Mouse (Mus musculus): ENCODE measurements around the gene Mansc4. TPM values are rescaled to one million over a fixed set of nuclear protein-coding genes. Genes with fewer than 3 reads are reported as not detected.

The Mansc4 gene
- total RNA-seq, 2 experiments from 2014 or later: not detected

DNA sequence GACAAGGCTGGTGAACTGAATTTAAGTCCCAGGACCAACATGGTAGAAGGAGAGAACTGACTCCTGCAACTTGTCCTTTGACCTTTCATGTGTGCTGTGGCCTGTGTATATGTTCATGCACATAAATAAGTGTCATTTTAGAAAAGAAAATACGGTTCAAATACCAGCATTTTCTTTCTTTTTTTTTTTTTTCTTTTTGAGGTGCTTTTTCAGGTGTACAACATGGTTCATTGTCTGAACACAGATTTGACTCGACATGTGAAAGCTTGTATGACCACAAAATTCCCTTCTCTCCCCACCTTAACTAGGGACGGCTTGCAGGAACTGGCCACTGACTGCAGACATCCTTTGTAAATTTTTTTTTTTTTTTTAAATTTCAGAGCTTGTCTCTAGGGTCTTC, 10.1 kb upstream of the Mansc4 start:
- no peak overlapping the region for H3K27ac ChIP-seq
- no peak for DNase-seq (ENCODE audit: extremely low spot score in 1 of 2, low spot score in 2 of 2)
- intact Hi-C loops (cut with DNase I): no loop called here
- H3K4me3 ChIP-seq: no peak overlapping the region
- no peak for TF ChIP-seq CTCF (IDR thresholded peaks at IDR 0.05)

DNA sequence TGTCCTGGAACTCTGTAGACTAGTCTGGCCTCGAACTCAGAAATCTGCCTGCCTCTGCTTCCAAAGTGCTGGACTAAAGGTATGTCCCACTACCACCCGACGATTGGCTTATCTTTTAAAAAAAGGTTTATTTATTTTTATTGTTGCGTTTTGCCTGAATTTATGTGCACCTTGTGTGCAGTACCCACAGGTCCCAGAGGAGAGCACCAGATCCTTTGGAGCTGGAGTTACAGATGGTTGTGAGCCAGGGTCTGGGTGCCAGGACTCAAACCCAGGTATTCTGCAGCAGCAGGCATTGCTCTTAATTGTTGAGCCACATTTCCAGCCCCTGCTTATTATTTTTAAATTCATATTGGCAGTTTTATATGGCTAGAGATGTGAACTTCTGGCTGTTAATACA, 9.3 kb upstream of the Mansc4 start:
- no peak; the same call in 1 of the 2 replicates for TF ChIP-seq CTCF (IDR thresholded peaks at IDR 0.05)
- intact Hi-C loops (cut with DNase I): no loop called here
- no peak for DNase-seq (ENCODE audit: extremely low spot score in 1 of 2, low spot score in 2 of 2)
- H3K4me3 ChIP-seq: no peak overlapping the region
- H3K27ac ChIP-seq: no peak overlapping the region

DNA sequence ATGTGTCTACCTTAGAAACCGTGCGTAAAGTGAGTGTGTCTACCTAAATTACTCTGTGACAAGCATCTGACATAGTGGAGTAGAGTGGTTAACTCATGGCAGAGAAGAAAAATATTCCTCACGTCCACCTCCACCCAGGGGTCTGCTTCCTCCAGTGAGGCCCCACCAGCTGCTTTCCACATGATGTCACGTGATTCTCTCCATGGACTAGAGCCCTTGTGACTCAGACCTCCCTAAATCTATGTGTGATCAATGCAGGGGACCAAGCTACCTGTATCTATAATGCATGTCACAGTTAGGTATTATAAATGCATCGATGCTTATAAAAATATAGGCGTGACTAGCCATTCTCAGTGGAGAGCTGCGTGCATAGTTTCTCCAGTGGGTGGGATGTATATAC, 7.9 kb upstream of the Mansc4 start:
- no peak for DNase-seq (ENCODE audit: extremely low spot score in 1 of 2, low spot score in 2 of 2)
- intact Hi-C loops (cut with DNase I): no loop called here
- no peak for TF ChIP-seq CTCF (IDR thresholded peaks at IDR 0.05)
- no peak overlapping the region for H3K27ac ChIP-seq
- no peak overlapping the region; the same call in 1 of the 2 replicates for H3K4me3 ChIP-seq

DNA sequence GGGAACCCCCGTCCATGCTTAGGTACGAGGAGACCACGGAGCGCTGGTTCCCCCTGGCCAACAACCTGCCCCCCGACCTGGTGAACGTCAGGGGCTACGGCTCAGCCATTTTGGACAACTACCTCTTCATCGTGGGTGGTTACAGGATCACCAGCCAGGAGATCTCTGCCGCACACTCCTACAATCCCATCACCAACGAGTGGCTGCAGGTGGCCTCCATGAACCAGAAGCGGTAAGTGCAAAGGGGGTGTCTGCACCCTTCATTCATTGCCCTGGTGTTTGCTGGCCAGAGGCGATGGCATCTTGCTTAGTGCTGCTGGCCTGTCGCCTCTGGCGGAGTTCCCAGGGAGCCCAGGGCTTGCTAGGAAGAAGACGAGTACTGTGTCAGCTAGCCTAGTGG, 5.3 kb upstream of the Mansc4 start:
- Histone ChIP-seq H3K27ac (peak overlapping the region; percentile 93), H3K4me3 (peak overlapping the region; percentile 68)
- DNase-seq (ENCODE audit: extremely low spot score in 1 of 2, low spot score in 2 of 2): peak; percentile 32 to 39
- TF ChIP-seq CTCF (IDR thresholded peaks at IDR 0.05): no peak
- intact Hi-C loops (cut with DNase I): no loop called here

DNA sequence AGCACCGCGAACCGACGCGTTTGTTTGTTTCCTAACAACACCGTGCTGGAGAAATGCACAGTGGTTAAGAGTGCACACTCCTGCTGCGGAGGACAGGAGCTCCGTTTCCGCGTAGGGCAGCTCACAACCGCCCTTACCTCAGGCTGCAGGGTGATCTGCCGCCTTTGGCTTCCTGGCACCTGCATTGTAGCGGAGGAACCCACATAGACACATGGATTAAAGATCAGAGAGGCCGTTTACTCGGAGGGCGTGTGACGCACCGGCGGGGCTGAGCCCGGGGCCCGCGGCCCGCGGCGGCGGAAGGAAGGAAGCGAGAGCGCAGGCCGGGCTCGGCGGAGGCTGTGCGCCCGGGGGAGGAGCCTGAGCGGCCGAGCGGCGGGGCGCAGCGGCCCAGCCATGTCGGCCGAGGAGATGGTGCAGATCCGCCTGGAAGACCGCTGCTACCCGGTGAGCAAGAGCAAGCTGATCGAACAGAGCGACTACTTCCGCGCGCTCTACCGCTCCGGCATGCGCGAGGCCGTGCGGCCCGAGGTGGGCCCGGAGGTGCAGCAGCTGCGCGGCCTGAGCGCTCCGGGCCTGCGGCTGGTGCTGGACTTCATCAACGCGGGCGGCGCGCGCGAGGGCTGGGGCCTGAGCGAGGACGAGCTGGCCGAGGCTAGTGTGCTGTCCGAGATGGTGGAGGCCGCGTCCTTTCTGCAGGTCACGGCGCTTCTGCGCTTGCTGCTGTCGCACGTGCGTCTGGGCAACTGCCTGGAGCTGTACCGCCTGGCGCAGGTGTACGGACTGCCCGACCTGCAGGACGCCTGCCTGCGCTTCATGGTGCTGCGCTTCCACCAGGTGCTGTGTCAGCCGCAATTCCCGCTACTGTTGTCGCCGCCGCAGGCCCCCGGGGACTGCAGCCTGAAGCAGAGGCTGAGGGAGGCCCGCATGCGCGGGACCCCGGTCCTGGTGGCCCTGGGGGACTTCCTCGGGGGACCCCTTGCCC, 4.6 kb upstream of the Mansc4 start, which contains the start of gene Klhl42:
Klhl42 (plus strand) TSS at position 244 of the 985 bp plus-strand sequence.
- intact Hi-C loops (cut with DNase I): loop anchor here (2.0 kb wide), 1 partner anchor 49 kb away; the partner anchor contains the start of gene Mrps35
- DNase-seq (ENCODE audit: extremely low spot score in 1 of 2, low spot score in 2 of 2): peak; percentile 75 to 80
- no peak for TF ChIP-seq CTCF (IDR thresholded peaks at IDR 0.05)
- H3K4me3 ChIP-seq: peak within 1 kb of the TSS; percentile 68
- H3K27ac ChIP-seq: peak within 1 kb of the TSS; percentile 93

DNA sequence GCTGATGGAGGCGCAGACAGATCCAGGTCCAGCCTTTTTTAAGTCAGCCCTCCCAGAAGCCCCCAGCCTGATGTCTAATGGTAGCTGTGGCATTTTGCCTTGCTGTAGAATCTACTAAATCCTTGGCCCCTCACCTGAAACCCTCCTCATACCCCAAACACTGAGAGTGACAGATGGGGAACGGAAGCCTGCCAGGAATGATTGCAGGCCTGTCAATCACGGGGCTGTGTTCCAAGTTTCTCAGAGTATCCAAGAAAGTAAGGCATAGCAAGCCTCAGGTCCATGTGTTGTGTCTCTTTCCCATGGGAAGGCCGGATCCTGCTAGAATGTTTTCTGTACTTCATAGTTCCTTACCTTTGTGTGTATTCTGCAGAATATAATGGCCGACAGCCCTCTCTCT, 3.4 kb upstream of the Mansc4 start:
- intact Hi-C loops (cut with DNase I): loop anchor here (2.0 kb wide), 1 partner anchor 47 kb away; the partner anchor contains the start of gene Mrps35
- DNase-seq (ENCODE audit: extremely low spot score in 1 of 2, low spot score in 2 of 2): no peak
- H3K4me3 ChIP-seq: no peak overlapping the region

DNA sequence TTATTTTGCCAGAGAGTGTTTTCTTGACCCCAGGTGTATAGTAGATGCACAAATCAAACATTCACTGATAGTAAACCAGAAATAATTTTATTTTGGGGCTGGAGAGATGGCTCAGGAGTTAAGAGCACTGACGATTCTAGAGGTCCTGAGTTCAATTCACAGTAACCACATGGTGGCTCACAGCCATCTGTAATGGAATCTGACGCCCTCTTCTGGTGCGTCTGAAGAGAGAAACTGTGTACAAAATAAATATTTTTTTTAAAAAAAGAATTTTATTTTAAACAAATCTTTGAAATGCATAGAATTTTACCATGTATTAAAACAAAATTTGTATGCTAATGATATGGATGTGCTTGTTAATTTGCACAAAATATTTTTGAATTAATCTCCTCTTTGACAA, 1.7 kb upstream of the Mansc4 start:
- intact Hi-C loops (cut with DNase I): no loop called here
- no peak for DNase-seq (ENCODE audit: extremely low spot score in 1 of 2, low spot score in 2 of 2)
- H3K27ac ChIP-seq: no peak overlapping the region
- TF ChIP-seq CTCF (IDR thresholded peaks at IDR 0.05): peak; percentile 17; the same call in 1 of the 2 replicates
- no peak overlapping the region for H3K4me3 ChIP-seq

More for the DNA sequence above, 3.4 kb upstream of the Mansc4 start:
- no peak overlapping the region for H3K27ac ChIP-seq
- no peak for TF ChIP-seq CTCF (IDR thresholded peaks at IDR 0.05)

DNA sequence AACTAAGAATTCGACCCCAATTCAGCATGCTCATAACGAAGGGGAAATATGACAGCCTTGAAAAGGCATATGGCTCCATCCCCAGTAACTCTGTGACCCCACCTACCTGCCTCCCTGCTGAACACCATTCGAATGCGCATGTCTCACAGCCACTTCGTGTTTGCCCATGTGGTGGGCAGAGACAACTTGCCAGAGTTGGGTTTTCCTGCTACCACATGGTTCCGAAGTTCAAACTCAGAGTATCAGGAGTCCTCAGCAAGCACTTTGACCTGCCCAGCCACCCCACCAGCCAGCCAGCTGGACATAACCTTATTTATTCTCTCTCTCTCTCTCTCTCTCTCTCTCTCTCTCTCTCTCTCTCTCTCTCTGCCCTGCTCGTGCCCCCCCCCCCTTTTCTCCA, 904 bp upstream of the Mansc4 start:
- no peak for DNase-seq (ENCODE audit: extremely low spot score in 1 of 2, low spot score in 2 of 2)
- intact Hi-C loops (cut with DNase I): no loop called here
- Histone ChIP-seq H3K4me3 (no peak overlapping the region), H3K27ac (no peak overlapping the region)
- TF ChIP-seq CTCF (IDR thresholded peaks at IDR 0.05): no peak

DNA sequence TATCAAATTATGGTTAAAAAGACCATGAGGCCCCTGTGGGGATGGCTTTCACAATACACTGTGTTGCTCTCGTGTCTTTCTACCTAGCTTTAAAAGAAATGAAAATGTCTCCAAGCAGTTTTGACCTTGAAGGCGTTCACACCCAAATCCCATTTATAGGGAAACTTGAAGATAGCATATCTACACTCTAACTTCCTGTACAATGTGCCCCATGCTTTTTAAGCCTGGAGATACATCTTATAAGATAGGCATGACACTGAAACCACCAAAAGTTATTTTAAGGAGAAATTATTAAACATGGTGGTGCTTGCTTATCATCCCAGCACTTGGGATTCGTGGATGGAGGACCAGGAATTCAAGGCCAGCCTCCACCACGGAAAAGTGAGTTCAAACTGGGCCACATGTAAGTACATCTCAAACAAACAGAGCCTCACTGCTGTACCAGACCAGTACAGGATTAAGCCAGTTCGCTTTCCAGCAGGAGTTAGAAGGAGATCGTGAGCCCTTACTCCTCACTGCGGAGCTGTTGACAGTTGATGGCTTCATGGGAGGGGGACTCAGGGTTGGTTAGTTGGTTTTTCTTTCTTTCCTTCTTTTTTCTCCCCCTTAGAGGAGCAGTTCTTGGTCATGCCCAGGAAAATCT, 1.3 kb downstream of the Mansc4 start:
- TF ChIP-seq CTCF (IDR thresholded peaks at IDR 0.05): no peak

DNA sequence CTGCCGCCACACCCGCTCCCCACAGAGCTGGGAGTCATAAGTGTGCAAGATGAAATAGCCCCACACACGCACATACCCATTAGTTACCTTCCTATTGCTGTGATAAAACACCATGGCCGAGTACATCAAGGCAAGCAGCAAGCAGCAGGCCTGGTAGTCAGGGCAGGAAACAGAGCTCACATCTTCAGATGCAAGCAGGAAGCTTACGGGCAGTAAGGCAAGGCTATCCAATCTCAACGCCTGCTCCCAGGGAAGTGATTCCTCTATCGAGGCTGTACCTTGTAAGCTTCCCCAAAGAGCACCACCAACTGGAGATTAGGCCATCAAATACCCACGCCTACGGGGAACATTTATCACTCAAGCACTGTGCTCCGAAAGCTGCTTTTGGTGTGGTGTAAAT, 6.9 kb downstream of the Mansc4 start:
- no peak overlapping the region for H3K4me3 ChIP-seq
- TF ChIP-seq CTCF (IDR thresholded peaks at IDR 0.05): no peak
- DNase-seq (ENCODE audit: extremely low spot score in 1 of 2, low spot score in 2 of 2): no peak
- intact Hi-C loops (cut with DNase I): no loop called here
- H3K27ac ChIP-seq: no peak overlapping the region

More for the DNA sequence above, 1.3 kb downstream of the Mansc4 start:
- no peak overlapping the region for H3K4me3 ChIP-seq
- intact Hi-C loops (cut with DNase I): no loop called here
- no peak overlapping the region for H3K27ac ChIP-seq
- DNase-seq (ENCODE audit: extremely low spot score in 1 of 2, low spot score in 2 of 2): no peak

DNA sequence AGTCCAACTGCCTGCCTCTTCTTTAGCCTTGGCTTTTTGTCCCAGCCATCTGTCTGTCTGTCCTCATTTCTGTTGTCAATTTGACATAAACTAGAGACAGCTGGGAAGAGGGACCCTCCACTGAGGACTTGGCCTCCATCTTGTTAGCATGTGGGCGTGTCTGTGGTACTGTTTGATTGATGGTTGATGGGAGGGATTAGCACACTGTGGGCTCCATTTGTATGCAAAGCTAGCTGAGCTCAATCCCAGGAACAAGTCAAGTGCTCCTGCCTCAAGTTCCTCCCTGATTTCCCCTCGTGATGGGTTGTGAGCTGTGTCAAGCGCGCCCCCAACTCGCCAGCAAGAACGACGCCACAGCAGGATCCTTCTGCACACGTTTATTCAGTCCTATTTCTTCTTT, 10.0 kb downstream of the Mansc4 start:
- intact Hi-C loops (cut with DNase I): no loop called here
- TF ChIP-seq CTCF (IDR thresholded peaks at IDR 0.05): no peak

DNA sequence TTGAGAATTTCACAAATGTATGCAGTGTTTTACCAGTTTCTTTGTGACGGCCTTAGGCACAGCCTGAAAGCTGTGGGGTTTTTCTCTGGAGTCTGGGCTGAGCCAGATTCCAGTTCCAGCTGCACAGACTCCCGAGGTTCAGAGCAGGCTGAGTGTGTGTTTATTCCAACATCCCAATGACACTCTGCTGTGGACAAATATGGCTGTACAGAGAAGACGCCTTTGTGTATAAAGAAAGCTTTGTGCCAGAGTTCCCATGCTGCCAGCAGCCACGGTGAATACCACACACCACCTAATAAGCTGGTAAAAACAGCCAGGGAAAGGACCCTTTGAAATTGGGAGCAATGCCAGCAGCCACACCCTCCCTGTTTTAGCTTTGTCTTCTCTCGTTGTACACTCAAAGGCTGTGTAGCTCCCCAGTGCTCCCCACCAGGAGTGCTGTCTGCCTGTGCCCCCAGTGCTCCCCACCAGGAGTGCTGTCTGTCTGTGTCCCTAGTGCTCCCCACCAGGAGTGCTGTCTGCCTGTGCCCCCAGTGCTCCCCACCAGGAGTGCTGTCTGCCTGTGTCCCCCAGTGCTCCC, 10.9 kb downstream of the Mansc4 start:
- intact Hi-C loops (cut with DNase I): no loop called here

More for the DNA sequence above, 10.0 kb downstream of the Mansc4 start:
- Histone ChIP-seq H3K27ac (no peak overlapping the region), H3K4me3 (no peak overlapping the region)
- no peak for DNase-seq (ENCODE audit: extremely low spot score in 1 of 2, low spot score in 2 of 2)

More for the DNA sequence above, 10.9 kb downstream of the Mansc4 start:
- TF ChIP-seq CTCF (IDR thresholded peaks at IDR 0.05): no peak
- H3K27ac ChIP-seq: no peak overlapping the region
- no peak for DNase-seq (ENCODE audit: extremely low spot score in 1 of 2, low spot score in 2 of 2)
- H3K4me3 ChIP-seq: no peak overlapping the region
